Mouse (Mus musculus) mature B cell (primary cell): Measurements from ENCODE around the gene Rala.

Experiments used
- in situ Hi-C: fragments of 300-500 bp; cut with MboI; formaldehyde crosslinking; loops from 2 replicates; pipeline ENCODE4 v1.14.3; 2019

The Rala gene

DNA sequence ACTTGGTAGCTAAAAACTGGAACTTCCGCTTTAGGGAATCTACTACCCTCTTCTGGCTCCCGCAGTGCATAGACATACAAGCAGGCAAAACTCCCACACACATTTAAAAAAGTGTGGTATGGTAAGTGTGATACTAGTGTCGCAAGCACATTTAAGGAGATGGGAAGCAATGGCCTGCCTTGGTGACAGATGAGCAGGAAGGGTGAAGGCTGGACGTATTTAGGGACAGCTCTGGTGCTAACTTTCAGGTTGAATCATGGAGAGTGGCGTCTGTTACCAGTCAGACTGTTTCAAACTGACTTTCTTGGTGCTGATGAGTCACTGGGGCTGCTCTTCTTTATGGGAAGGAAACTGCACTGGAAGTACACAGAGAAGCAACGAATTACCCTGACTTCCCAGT lies 52.5 kb downstream of the Rala start:
- in situ Hi-C loops: no loop called here

DNA sequence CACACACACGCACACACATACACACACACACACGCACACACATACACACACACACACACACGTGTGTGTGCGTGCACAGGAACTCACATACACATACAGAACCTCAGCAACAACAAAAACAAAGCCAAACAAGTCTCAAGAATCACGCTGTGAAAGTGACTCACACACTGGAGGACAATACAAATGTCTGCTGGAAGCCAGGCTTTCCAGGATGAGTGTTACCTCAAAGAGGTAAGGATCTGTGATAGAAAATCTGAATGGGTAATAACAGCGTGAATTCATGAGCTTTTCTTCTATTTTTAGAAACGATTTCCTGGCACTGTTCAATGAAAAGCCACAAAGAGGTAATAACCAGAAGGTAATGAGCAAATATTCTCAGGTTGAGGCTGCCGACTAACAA lies 59.8 kb downstream of the Rala start:
- in situ Hi-C loops: no loop called here

DNA sequence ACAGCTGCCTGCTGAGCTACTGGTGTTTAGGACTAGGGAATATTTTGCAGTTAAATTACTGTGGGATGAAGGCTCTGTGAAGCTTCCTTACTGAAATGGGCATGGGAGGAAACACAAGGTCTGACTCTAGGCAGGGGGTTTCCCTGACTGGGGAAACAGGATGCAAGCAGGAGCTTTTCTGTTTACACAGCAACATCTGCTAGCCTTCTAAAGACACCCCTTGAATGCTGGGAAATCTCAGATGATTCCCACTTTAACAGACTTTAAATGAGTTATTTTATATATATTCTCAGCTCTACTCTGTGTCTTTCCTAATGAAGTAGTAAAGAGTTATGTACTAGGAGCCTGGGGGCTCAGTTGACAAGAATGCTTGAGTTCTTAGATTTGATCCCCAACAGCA lies 65.0 kb downstream of the Rala start:
- in situ Hi-C loops: no loop called here

DNA sequence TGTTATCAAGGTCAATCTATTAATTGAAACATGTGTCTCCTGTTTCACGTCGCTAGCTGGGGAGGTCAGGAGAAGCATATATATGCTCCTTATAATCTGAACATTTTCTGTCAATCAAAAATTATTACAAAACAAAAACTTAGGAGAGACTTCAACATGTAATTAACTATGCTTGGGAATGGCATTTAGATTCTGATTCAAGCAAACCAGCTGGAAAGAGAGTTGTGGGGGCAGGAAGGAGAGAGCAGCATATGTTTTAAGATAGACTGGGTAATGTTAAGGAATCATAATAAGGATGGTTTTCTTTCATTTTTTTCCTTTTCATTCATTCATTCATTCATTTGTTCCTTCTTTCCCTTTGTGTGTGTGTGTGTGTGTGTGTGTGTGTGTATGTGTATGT lies 77.3 kb downstream of the Rala start:
- in situ Hi-C loops: no loop called here

DNA sequence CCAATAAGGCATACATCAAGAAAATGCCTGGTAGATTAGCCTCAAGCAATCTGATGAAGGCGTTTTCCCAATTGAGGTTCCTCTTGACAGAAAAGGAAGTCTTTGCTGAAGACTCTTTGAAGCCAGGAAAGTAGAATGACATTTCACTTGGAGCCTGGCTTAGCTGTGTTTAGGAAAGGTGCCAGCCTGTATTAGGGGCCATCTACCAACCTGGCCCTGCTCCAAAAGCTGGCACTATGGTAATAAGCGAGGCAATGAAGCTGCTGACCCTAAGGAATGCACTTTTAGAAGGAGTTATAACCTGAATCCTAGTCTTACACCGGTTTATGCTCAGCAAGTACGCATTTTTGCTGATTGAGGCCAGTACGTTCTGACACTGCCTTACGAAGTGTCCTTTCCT lies 83.5 kb downstream of the Rala start:
- in situ Hi-C loops: no loop called here

DNA sequence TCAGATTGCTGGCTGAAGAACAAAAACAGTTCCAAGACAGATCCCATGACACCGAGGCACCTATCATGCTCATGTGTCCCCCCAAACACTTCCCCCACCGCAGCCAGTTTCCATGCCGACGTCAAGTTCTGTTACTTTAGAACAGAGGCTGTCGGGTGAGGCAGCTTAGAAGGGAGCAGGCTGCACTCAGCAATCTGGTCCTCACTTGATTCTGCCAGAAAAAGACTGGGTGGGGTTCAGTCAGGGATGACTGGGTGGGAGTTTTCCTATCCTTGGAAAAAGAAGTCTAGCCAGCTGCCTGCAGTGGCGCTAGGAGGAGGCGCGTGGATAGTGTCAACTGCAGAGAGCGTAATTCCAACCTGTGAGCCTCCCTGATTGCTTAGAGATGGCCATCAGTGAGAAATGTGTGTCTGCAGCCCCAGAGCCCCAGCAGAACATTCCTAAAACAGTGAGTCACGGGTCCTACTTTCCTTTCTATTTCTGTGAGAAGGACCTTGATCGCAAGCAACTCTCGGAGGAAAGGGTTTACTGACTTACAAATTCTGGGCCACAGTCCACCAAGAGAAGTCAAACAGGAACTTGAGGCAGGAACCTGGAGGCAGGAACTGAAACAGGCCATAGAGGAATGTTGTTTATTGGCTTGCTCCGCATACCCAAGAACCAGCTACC lies 84.5 kb downstream of the Rala start:
- in situ Hi-C loops: no loop called here

DNA sequence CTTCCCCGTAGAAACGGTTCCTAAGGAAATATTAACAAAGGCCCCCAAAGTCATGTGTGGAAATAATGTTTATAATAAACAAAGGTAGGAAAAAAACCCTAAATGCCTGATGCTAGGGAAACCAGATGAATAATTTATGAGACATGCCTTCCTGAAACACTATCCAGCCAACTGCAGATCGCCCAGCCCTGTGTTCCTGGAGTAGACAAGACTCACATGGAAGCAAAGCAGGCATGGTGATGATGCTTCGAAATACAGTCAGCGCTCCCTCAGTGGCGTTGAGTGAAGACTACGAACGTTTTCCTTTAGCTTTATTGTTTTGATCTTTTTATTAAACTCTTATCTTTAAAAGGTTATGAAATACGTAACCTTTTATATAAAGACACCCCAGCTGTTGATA lies 87.0 kb downstream of the Rala start:
- in situ Hi-C loops: no loop called here

DNA sequence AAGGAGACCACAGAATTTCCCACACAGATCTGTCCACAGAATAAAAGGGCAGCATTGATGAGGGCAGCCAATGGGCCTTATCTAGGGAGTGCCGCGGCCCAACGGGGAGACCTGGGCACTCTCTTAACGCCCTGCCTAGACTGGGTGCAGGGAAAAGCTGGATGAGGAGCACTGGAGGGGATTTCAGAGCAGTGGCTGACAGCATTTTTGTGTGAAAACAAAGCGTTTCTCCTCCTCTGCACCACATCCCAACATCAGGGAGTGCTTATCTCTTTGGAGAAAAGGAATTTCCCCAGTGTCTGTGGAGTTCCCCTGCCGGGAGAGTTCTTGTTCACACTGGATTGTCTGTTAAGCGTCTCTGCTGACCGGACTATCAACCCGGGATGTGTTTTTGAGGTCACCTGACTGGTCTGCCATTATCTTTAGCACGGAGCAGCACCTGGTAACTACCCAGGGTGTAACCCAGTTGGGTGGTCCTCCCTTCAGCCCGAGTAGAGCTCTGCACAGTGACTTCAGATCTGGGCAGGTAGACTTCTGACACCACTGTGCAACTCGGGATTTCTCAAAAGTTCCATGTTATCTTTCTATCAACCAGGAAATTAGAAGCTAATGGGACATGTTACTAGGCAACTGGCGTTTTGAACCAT lies 88.4 kb downstream of the Rala start:
- in situ Hi-C loops: no loop called here

DNA sequence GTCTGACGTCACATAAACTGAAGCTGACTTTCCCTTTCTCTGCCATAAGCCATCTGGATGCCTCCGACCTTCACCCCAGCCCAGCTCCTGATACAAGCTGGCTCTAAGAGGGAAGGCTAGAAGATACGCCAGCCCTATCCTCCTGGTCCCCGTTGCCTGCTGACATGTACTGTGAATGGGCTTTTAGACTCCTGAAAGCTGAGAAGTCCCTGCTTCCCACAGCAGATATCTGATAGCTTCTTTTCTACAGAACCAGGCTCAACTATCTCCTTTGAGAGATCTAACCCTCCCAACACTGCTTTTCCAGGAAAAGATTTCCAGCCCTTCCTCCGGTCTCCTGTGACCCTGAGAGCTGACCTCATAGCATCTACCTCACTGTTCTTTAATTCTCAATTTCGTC lies 89.3 kb downstream of the Rala start:
- in situ Hi-C loops: no loop called here

DNA sequence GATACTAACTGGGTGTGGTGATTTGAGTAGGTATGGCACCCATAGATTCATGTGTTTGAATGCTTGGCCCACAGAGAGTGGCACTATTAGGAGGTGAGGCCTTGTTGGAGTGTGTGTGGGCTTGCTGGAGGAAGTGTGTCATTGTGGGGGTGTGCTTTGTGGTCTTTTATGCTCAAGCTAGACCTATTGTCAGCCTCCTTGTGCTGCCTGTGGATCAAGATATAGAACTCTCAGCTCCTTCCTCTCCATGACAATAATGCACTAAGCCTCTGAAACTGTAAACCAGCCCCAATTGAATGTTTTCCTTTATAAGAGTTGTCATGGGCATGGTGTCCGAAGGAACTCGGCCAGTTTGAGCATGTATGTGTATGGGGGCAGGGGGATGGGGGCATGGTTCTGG lies 100.7 kb downstream of the Rala start:
- in situ Hi-C loops: no loop called here

DNA sequence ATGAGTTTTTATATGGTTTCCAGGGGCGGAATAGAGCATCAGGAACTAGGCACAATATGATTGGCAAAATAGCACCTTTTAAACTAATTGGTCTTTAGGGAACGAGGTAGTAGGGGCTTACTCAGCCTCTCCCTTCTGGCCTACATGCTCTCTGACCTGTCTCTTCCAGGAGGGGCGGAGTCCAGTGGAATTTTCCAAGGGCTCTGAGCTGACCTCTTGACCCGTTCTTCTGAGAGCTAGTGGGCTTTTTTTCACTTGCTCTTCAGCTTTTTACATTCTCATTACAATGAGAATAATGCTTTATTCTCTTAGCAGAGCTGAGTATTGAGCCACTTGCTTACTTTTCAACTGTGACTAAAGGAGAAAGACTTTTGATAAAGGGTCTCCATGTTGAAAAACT lies 101.3 kb downstream of the Rala start:
- in situ Hi-C loops: no loop called here

DNA sequence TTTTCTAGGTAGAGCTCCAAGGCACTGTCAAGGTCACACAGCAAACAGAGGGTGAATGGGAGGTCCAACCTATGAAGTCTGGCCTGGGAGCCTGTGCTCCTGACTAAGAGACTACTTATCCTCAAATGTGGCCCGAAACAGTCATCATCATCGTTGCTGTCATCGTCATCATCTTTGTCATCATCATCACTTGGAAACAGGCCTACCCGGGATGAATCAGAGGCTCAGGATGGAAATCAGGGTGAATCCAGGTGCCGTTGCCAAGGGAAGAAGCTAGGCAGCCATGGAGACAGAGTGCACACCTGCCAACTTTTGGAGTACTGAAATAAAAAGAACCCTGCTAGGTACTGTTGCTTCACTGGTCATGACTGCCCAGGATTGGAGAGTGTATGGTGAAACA lies 104.9 kb downstream of the Rala start:
- in situ Hi-C loops: loop anchor here (10.0 kb wide), 1 partner anchor 94 kb away; no protein-coding TSS in a partner anchor

DNA sequence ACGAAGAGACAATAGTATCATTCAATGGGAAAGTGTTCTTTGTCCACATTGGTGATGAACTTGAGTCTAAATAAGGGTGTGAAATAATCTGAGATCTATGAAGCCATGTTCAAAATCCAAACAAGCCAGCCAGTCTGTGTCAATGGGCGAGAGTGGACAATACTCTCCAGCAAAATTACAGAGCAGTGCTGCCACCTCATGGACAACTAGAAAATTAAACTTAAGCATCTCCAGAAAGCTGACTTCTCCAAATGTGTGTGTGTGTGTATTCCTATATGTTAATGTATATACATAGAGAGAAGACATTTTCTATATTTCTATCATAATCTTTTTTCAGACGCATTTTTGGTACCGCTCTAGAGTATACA lies 105.6 kb downstream of the Rala start:
- in situ Hi-C loops: loop anchor here (10.0 kb wide), 1 partner anchor 94 kb away; no protein-coding TSS in a partner anchor

DNA sequence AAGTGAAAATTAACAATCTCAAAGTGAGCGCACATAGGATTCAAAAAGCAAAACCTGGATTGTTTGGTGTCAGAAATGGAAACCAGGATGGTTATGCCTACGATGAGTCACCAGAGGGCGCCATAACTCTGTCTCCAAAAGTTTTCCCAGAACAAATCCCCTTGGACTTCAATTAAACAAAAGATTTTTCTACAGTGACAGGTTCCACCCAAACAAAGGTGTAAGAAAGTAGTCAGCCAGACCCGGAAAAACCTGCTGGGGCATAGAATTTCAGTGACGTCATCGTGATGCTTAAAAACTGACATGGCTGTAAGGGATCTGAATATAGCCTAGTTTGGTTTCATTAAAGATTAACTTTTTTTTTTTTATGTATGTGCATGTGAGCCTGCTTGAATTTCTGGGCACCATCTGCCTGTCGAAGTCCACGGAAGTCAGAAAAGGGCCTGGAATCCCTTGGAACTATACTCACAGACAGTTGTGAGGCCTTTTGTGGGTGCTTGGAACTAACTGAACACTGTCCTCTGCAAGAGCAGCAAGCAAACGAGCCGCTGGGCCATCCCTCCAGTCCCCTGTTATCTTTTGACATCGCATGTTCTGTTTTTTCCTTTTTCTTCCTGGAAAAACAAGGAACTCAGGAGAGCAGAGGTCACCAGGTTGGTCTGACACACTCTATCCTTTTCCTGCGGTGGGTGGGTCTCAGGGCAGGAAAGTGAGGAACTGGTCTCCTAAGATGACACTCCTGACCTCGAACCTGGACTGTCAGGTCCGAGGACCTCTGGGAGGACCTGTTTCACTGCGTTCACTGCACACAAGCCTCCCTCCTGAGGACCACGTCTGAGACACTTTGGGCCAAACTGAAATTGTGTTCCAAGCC lies 106.2 kb downstream of the Rala start:
- in situ Hi-C loops: loop anchor here (10.0 kb wide), 1 partner anchor 93 kb away; no protein-coding TSS in a partner anchor

DNA sequence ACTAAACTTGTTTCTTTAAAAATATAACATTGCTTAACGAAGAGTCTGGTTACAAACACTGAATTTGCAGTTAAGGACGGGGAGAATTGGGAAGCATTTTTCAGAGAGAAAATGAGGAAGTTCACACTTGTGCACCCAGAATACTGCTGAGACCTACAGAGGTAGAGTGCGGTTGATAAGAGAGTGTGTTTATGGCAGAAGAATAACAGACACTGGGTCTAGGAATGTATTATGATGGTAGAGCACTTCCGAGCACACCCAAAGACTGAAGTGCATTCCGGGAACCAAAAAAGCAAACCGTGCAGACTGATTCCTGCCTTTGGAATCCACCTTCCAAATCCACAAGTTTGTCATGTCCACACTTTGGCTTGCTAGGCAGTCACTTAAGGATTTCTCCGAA lies 107.2 kb downstream of the Rala start:
- in situ Hi-C loops: loop anchor here (10.0 kb wide), 1 partner anchor 92 kb away; no protein-coding TSS in a partner anchor

DNA sequence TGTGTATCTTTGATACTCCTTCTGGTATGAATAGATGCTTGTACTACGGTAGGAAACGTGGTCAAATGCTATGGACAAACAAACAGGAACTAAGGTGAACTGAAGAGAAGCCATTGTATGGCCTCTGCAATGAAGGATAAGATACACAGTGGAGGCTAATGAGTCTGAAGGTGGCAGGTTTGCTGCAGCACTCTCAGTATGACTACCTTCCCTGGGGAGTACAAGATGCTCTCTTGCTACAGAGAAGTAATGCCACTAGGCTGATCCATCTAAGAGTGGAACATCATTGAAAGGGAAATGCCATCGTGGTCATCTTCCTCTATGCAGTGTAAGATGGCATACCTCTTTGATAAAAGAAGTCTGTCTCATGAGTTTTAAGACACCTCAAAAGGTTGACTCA lies 111.1 kb downstream of the Rala start:
- in situ Hi-C loops: loop anchor here (10.0 kb wide), 1 partner anchor 88 kb away; no protein-coding TSS in a partner anchor
